Mouse (Mus musculus): ENCODE results near the gene Olfr1164.

GRCm38 (mm10) chr2:88071730-88072129 lies 22.0 kb downstream of the Olfr1164 start, which contains the start of gene Olfr1163:
- TF ChIP-seq GATA1 (IDR thresholded peaks at IDR 0.05; ENCODE audit: borderline replicate concordance, low read length) (no peak), FLI1 (IDR thresholded peaks at IDR 0.05; ENCODE audit: low read length) (no peak)
